Mouse (Mus musculus) liver, embryonic 14.5 days (tissue): Measurements from ENCODE around the gene Atp11a.

Experiments
- CTCF ChIP-seq: IDR thresholded peaks from 2 replicates; pipeline ENCODE4 v1.5.1; 2016; ENCODE audit warnings: antibody characterized with exemption, low read depth, control low read depth
- EP300 ChIP-seq: IDR thresholded peaks from 2 replicates; pipeline ENCODE4 v1.6.1; 2016; ENCODE audit warnings: antibody characterized with exemption, low read depth

DNA sequence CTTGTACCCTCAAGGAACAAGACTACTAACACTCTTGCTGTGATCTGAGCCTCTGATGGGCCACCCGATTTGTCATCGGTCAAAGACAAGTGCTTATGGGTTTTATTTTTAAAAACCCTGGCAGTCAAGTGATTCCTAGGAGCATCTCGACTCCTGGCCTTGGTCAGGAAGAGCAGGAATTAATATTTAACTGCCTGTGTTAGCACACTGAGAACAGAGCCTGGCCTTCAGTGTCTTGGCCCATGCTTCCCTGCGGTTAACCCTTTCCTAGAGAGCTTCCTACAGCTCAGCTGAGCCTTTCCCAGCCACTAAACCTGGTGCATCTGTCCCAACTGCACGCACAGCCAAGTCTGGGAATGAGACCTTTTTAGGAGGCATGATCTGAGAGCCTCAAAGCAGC lies 48.1 kb downstream of the Atp11a start:
- TF ChIP-seq CTCF (no peak), EP300 (no peak)
